Mouse (Mus musculus): ENCODE measurements around the gene Guca2b.

The Guca2b gene

DNA sequence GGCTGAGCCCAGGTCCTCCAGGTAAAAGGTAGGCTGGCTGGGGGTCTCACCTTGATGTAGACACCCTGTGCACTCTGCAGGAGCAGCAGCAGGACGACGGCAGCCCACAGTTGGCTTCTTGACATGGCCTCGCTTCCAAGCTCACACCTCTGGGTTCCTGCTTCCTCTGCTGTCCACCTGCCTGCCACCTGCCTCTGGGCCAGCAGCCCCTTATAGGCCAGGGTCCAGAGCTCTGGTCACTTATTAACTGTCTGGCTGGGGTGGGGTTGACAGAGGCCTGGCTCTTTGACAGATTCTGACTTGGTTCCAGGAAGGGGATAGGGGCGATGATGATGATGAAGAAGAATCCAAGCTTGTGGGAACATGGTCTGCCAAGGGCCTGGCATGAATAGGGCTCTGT is at the start of gene Guca2b:
Gene Guca2b (minus strand): TSS at position 224 of the 400 bp plus-strand sequence.
- peak; percentile 62 to 85 for DNase-seq

DNA sequence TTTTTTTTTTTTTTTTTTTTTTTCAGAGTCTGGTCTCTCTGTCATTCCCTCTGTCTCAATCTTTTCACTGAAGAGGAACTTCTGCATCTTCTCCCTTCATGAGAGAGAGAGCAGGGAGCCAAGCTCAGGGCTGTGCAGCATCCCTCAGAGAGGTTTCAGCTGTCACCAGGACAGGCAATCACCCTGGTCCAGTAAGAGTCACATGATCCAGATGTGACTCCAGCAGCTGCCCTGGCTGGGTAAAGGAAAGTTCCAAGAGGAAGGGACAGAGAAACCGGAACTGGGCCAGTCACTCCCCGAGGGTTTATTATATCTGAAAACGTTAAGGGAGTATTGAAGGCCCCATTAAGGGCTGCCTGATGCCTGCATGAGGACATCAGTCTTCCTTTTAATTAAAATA is 49.0 kb upstream of the Guca2b start:
- DNase-seq, result no peak

- DNase-seq, result no peak
Observed at GRCm38 (mm10) chr4:119707326-119707725, 48.6 kb upstream of the Guca2b start.

GRCm38 (mm10) chr4:119703965-119704364 is 45.2 kb upstream of the Guca2b start:
- no peak for DNase-seq

DNA sequence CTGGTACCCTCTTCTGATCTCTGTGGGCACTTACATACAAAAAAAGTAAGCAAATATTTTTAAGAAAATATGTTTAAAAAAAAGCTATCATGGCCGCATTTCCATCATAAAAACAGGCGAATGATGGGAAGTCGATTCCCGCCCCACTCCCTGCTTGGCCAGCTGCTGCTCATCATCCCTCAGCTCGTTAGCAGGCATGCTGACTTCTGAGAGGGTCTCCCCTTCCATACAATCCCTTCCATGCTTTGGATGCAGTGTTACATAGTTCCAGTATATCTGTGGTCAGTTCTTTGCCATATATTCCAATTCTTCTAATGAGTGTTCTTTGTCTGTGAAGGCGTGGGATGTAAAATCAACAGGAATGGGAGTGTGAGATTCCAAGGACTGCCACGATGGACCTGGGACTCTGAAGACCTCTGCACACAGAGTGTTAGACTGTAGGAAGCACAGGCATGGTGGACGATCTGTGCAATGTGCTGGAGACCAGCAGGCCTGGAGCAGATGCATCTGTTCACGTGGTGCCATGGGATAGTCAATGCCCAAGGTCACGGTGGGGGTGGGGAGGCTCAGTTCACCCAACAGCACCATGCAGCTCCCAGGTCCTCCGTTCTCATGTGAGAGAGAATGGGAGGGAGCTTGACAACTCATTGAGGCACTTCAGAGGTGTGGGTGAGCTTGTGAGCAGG is 42.7 kb upstream of the Guca2b start:
- no peak for DNase-seq

DNA sequence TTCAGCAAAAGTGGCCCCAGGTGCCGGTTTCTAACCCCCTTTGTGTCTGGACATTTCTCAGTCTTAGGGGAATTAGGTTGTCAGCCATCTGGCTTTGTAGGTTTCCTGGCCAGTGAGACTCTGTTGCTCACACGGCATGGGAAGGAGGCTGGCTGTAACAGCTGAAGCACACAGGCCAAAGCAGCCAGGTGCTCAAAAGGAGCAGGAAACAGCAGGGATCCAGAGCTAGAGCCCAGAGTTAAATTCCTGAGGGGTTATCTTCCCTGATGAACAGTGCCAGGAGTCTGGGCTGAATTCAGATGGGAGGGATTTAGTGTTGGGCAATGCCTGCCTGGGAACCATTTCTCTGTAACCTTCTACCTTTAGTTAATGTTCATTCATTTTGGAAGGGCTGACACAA is 39.6 kb upstream of the Guca2b start:
- no peak for DNase-seq

- no peak for DNase-seq
Observed at GRCm38 (mm10) chr4:119685746-119686145, 27.0 kb upstream of the Guca2b start.

DNA sequence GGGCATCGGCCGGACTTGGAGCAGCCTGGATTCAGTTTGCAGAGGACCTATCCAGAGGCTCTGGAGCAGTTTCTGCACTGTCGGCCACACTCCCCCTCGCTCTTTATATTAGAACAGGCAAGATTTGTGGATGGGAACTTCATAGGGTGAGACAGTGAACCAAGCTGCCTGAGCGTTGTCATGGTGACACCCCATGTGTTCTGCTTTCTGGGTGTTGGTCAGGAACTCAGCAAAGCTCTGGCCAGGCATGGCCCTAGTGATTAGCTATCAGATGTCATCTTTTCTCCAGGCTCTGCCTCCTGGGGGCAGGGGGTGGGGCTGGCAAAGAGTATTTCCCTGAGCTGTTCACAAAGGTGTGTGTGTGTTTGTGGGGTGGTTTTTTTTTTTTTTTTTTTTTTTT is 23.8 kb upstream of the Guca2b start:
- DNase-seq, result no peak

DNA sequence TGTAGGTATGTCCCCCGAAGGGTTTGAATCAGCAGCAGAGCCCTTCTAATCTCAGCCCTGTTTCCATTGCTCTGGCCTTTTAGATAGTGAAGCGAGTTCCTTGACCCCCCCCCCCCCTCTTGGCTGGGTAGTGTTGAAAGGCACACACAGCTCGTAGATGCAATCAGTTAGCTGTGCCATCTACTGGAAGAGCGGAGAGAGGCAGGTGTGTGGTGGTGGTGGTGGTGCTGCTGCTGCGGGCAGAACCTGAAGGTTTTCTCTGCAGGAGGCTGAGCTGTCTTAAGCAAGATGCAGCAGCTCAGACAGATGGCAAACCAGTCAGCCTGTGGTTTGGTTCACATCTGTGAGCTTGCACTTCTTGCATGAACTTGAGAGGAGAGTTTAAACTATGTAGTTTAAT is 13.9 kb upstream of the Guca2b start:
- no peak for DNase-seq

DNA sequence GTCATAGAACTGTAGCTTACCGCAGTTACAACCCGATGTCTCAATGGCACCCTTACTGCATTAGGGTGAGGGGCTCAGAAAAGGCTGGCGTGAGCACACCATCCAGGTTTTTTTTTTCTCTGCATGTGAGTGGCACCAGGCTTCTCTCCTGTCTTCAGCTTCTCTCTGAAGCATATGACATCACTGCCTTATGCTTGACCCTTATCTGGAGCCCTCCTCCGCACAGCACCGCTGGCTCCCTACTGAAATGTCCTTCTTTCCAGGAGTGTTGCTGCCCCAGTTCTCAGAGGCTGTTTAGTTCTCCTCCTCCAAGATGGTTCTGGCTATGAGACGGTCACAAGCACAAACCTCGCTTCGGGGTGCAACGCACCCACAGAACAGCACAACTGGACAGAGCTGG is 12.4 kb upstream of the Guca2b start:
- DNase-seq, result no peak

DNA sequence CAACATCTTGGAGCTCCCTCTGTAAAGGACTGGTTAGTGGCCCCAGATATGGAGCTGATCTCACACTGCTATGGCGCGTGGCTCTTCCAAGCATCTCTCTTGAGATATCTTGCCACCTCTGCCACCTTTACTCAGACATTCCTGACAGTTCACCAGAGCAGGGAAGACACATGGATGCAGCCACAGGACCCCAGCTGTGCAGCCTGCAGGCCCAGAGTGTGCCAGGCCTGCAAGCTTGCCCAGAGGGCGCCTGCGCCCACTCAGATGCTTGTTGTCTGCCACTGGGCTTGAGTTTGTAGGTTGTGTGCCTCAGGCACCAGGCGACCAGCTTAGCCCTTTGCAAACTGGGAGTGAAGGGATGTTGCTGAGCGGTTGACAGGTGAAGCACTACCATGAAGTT is 12.0 kb upstream of the Guca2b start:
- DNase-seq, result peak in 1 of 2 experiments; percentile 17

GRCm38 (mm10) chr4:119670210-119670555 is 11.4 kb upstream of the Guca2b start:
- peak in 1 of 2 experiments; percentile 3 for DNase-seq

- DNase-seq, result no peak
Observed at GRCm38 (mm10) chr4:119669356-119670209, 10.8 kb upstream of the Guca2b start.

GRCm38 (mm10) chr4:119668596-119668995 is 9.8 kb upstream of the Guca2b start:
- DNase-seq, result no peak

GRCm38 (mm10) chr4:119668185-119668584 is 9.4 kb upstream of the Guca2b start:
- DNase-seq, result peak in 1 of 2 experiments; percentile 10

DNA sequence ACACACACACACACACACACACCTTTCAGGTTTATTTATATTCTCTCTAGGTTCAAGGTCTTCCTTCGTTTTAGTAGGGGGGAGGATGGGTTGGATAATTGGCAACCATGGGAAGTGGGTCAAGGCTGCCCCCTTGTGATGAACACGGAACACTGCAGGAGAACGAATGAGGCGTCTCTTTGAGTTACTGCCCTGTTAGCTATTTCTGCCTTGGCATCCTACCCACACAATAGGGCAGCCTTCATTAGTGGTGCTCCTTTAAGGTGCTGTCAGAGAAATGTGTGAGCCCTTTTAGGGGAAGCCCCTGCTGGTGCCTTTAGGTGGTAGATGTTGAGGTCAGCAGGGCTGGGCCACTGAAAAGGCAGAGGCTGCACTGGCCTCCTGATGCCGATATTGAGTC is 8.7 kb upstream of the Guca2b start:
- DNase-seq, result peak in 1 of 2 experiments; percentile 41

DNA sequence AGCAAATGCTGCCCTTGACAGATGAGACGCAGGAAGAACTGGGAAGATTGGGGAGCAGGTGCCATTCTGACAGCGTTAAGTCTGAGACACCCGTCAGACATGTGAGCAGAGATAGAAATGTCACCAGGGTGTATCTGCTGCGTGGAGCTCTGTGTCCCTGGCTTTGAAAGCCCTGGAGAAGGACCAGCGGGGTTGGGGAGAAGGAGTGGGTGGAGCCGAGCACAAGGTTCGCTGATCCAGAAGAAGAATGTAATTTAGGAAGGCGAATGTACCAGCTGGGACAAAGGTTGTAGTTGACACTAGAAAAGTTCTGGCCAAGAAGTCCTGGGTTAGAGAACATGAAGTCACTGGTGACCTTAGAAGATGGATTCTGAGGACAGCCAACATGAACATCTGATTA is 7.4 kb upstream of the Guca2b start:
- DNase-seq, result peak; percentile 54 to 82

GRCm38 (mm10) chr4:119665166-119665565 is 6.4 kb upstream of the Guca2b start:
- no peak for DNase-seq

GRCm38 (mm10) chr4:119663409-119664095 is 4.8 kb upstream of the Guca2b start:
- DNase-seq, result peak in 1 of 2 experiments; percentile 12

DNA sequence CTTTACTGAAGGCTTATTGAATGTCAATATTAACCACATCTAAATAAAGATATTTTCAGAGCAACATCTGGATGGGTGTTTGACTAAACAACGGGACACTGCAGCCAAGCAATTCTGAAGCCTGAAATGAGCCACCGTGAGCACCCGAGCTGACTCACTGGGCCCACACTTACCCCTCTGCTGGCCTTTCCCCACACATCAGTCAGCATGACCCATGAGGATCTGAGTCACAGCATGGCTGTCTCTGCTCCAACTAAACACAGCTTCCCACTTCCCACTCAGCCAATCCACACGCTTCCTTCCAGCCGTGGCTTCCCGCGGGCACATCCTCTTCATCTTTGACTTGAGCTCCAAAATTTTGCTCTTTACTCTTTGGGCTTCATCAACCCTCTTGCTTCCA is 4.2 kb upstream of the Guca2b start:
- DNase-seq, result peak in 1 of 2 experiments; percentile 23

- peak in 1 of 2 experiments; percentile 23 for DNase-seq
Observed at GRCm38 (mm10) chr4:119662151-119662550, 3.4 kb upstream of the Guca2b start.

DNA sequence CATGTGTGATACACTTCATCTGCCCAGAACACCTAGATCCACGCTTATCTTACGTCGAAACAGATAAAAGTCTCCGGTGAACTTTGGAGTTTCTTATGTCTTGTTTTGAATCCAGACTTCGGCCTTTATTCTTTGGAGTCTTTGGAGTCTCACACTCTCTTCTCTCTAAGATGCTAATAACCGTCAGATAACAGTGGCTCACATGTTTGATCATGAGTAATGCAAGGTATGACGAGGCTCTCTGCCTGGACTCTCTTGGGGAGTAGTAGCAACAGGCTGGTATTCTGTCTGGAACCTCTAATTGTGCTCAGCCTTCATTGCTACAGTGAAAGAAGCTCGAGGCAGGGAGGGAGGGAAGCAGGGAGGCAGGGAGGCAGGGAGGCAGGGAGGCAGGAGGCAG is 1.3 kb upstream of the Guca2b start:
- DNase-seq, result peak in 1 of 2 experiments; percentile 21

DNA sequence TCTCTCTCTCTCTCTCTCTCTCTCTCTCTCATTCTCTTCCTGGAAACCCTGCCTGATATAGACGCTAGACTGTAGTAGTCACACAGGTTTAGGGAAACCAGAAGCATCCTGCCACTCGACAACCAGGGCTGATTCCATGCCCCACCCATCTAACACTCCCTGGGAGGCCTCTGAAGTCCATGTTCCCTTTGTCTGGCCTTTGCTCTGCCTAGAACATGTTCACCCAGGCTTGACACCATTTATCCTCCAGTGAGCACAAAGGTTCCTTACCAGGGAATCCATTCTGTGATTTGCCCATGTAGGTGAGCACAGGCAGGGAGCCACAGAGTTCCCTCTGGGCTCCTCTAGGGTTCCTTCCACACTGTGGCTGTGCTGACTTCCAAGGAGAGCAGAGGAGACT is 508 bp downstream of the Guca2b start:
- DNase-seq, result peak; percentile 52 to 84

GRCm38 (mm10) chr4:119657011-119657410 is 1.7 kb downstream of the Guca2b start:
- peak in 1 of 2 experiments; percentile 17 for DNase-seq
